Mouse (Mus musculus): ENCODE data around the gene Arl16.

GRCm38 (mm10) chr11:120505661-120506060 is 38.3 kb upstream of the Arl16 start:
- TF ChIP-seq CTCF (IDR thresholded peaks at IDR 0.05), result no peak
- TF ChIP-seq POLR2A (IDR thresholded peaks at IDR 0.05; ENCODE audit: insufficient read depth, low read depth, low read length), result no peak
